Mouse (Mus musculus) cerebellum, adult 18-20 months (tissue): ENCODE measurements around the gene Sqstm1.
A peak's percentile ranks its signal among the peaks of the same experiment; 100 is the strongest.
"Not testable (repeated sequence)": the region's sequence is repeated elsewhere in the genome, so short reads cannot be mapped to it uniquely, and the experiment has no call there.

Source experiments
- DNase-seq, 2 experiments: peaks; one replicate each; pipeline ENCODE4 v3.0.0; 2021

Gene Sqstm1

DNA sequence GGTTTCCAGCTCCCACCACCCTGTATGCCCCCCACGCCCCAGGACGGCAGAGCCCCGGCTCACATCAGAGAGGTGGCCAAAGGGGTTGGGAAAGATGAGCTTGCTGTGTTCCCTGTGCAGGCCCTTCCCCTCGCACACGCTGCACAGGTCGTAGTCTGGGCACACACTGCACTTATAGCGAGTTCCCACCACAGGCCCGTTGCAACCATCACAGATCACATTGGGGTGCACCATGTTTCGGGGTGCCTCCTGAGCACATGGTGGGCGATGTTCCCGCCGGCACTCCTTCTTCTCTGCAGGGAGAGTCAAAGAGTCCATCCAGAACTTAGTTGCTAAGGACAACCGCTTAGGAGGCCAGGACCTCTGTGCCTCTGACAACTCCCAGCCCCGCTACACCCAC, 3.3 kb downstream of the Sqstm1 start:
- no peak for DNase-seq

DNA sequence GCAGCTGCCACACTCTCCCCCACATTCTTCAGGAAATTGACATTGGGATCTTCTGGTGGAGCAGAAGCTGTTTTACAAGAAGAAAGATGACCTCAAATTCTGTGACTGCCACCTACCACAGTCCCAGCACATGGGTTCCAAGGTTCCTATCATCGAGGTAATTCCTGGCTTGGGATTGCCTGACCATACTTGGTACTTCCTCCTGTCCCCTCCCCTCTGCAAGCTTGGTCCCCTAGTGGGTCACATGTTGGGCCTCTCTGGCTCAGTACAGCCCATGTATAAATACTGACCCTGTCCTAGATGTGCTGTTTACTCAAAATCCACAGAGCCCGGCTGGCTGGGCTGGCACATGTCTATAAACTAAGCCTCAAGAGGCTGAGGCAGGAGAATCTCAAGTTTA, 4.6 kb downstream of the Sqstm1 start:
- no peak for DNase-seq

DNA sequence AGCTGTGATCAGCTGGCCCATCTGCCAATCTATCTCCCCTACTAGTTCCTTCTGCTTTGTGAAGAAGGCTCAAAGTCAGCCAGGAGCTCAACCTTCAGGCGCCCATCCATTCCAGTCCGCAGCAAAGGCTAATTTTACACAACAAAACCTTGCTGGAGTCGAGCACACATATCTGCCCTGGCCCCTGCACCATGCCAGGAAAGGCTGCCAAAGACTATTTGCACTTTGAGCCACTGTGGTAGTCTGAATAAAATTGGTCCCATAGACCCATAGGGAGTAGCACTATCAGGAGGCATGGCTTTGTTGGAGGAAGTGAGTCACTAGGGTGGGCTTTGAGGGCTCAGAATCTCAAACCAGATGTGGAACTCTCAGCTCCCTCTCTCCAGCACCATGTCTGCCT, 5.2 kb downstream of the Sqstm1 start:
- DNase-seq: no peak

DNA sequence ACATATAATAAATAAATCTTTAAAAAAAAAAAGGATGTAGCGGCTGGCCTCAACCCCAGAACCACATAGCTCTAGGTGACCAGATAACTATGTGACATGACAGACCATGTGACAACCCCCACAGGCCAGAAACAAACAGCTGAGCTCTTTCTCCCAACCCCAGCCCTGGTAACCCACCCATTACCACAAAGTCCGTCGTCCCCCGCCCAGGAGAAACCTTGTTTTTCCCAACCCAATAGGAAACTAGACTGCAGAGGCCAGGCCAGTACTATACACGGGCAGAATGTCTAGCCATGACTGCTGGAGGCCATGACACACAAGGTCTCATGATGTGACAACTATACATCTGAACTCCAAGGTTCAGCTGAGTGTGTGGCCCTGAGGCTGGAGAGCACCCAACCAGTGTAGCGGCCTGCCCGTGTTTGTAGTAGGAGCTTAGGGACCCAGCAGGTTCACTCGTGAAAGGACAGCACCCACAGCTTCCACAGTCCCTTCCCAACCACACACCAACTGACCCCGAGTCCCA, 7.3 kb downstream of the Sqstm1 start:
- DNase-seq: no peak

DNA sequence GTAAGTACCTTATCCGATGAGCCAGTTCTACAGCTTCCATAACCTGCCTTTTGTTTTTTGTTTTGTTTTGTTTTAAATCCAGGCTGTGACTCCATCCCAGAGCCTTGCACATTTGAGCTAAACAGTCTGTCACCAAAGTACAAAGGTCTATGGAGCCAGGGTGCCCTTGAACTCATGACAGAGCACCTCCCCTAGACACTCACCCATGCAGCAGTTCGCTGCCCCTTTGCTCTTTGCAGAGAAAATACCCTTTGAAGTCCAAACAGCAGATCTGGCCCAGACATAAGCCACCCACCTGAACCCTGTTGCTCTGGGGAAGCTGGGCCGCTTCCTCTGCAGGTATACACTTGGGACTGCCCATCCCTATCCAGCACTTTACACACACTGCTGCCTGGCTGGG, 9.0 kb downstream of the Sqstm1 start:
- DNase-seq: no peak

DNA sequence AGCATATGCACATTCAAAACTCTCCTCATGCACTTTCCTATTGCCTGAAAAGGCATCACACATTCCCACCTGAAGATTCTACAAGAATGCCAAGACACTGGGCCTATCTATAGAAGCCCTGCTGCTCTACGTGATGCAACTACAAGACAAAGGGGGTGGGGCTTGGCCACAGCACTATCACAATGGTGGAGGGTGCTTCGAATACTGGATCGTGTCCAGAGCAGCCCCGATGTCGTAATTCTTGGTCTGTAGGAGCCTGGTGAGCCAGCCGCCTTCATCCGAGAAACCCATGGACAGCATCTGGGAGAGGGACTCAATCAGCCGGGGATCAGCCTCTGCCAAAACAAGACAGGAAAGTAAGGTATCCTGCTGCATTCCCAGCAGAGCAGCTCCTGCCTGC, 10.0 kb downstream of the Sqstm1 start:
- no peak for DNase-seq

DNA sequence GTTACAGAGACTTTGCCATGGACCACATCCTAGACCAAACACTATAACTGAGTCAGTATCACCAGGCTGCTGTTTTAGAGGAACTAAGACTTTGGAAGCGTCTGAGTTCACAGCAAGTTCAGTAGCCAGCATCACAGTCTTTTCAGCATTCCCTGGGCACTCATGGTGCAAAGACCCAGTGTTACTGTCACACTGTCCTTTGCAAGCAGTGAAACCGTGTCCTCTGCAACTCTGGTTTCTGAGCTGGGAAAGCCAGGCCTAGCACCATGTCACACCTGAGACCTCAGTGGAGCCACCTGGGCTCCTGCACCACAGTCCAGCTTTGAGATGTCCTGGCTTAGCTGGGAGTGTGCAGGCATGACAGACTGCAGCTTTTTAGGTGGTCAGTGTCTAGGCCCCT, 11.7 kb downstream of the Sqstm1 start:
- no peak for DNase-seq

DNA sequence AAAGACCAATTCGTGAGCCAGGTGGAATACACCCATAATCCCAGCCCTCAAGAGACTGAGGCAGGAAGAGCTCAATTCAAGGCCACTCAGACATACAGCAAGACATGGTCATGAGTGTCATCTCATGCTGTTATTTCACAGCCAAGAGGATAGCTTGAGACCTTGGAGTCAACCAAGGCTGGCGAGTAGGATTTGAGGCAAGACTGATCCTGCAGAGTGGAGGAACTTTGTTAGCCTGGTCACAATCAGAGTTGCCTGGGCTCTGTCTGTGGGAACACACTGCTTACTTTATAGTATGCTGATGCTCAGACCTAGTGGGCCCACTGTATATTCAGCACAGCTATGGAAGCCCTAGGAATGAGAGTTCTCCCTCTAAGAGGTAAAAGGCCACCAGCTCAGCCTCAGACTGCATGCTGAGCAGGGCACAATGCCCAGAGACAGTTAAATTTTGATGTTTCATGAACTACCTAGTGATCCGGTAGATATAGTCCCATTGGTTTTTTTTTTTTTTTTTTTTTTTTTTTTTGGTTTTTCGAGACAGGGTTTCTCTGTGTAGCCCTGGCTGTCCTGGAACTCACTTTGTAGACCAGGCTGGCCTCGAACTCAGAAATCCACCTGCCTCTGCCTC, 12.3 kb downstream of the Sqstm1 start:
- DNase-seq: no peak

DNA sequence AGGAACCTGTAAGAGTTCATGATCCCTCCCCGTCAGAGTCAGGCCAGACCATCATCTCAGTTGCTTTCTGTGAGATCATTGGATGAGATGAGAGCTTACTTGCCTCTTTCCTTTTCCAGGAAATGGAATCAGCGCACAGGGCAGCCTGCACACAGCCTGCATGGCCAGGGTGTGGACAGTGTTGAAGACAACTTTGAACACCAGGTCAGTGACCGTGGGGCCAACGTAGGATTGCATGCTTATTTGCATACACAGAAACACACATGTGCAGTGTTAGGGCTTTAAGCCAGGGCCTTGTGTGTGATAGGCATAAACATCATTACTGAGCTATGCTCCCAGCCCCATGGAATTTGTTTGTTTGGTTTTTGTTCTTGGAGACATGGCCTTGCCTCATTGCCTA, 13.1 kb downstream of the Sqstm1 start:
- no peak for DNase-seq

DNA sequence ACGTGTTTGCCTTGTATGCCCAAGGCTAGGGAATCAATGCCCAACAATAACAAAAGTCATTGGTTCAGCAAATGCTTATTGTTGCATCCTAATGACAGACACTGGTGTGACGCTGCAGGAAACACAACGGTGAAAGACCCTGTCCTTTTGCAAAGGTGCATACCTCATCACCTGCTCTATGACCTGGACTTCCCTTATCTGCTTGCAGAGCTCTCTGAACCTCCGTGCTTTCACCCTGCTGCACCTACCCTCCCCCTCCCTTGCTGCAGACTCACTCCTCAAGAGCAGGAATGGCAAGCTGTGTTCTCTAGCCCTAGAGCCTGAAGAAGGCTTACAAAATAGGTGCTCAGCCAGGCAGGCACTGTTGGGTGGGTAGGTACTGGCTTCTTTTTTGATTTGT, 15.8 kb downstream of the Sqstm1 start:
- DNase-seq: no peak

DNA sequence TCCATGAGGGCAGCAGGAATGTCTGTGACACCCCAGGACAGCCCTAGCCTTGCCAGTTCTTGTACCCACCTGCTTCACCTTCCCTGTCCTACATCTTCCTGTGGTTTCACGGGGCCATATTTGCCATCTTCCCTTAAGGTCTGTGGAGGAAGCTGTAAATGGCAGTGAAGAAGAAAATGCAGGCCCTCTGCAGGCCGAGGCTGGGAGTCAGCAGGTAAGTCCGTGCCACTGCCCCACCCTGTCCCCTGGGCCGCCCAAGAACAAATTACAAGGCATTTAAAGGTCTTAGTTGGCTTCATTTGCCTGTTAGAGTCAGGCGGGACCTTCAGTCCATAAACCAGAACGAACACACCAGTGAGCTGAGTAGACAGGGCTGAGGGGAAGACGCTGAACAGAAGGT, 16.6 kb downstream of the Sqstm1 start:
- no peak for DNase-seq

DNA sequence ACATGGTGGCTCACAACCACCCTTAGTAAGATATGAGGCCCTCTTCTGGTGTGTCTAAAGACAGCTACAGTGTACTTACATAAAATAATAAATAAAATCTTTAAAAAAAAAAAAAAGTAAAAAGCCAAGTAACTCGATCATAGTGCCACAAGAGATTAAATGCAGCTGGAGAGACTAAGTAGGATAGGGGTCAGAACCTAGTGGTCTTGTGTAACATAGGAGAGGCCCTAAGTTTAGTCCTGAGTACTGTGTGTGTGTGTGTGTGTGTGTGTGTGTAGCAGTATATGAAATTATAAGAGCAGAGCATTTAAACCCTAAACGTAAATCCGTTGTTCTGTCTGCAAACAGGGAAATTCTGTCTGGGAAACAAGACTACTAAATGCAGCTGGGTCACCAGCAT, 18.3 kb downstream of the Sqstm1 start:
- DNase-seq: no peak

DNA sequence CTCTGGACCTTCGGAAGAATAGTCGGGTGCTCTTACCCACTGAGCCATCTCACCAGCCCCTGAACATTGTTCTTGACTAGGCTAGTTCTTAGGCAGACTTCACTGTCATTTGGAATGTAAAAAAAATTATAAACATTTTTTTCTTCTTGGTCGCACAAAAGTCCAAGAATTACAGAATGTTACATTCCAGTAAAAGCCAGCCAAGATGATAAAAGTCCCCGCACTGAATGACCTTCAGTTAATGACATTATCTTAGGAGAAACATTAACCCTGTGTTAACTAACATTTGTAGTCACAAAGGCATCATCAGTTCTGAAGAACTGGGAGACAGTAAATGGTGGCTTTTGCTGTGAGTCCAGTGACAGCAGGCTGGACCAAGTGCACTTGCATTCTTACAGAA, 20.3 kb downstream of the Sqstm1 start:
- DNase-seq: no peak

DNA sequence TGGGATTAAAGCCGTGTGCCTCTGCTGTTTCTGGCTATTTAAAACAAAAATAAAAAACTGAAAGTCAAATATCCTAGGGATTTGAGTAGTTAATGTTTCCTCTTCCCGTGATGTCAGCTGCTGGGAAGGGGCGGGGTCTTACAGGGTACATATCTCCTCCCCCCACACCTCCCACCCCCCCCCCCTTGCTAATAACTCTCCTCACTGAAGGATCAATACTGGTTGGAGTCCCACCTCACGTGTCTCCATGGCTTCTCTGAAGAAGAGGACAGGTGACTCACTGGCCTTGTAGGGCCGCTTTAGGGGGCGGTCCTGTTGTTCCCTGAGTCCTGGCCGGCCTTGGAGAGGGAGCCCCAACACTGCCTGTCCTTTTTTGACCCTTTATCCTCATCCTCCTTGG, 21.9 kb downstream of the Sqstm1 start:
- DNase-seq: no peak

DNA sequence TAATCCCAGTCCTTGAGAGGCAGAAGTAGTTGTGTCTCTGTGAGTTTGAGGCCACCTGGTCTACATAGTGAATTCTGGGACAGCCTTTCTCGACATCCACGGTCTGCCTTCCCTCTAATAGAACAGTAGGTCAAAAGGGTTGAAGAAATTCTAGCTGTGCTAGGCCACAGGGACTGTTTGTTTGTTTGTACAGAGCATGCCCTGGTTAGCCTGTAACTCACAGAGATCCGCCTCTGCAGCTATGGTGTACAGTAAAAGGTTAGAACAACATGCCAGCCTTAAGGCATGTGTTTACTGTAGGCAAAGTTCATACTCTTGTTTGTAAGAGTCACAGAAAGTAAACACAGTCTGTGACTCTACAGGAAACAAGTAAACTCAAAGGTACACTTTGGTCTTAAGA, 25.8 kb downstream of the Sqstm1 start:
- DNase-seq: no peak

DNA sequence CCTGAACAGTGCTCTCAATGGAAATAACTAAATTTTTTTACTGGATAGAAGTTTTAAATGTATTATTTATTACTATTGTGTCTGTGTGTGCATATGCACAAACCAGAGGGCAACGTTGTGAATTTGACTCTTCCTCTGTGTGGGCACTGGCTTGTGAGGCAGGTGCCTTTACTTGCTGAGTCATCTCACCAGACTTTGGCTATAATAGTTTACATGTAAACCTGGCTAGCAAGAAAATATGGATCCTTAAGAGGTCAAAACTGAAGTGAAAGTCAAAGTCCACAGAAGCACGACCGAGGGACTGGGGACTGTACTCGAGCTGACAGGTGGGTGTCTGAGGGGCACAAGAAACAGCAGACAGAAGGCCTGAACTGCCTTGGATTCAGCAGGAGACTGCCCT, 27.9 kb downstream of the Sqstm1 start:
- no peak for DNase-seq

DNA sequence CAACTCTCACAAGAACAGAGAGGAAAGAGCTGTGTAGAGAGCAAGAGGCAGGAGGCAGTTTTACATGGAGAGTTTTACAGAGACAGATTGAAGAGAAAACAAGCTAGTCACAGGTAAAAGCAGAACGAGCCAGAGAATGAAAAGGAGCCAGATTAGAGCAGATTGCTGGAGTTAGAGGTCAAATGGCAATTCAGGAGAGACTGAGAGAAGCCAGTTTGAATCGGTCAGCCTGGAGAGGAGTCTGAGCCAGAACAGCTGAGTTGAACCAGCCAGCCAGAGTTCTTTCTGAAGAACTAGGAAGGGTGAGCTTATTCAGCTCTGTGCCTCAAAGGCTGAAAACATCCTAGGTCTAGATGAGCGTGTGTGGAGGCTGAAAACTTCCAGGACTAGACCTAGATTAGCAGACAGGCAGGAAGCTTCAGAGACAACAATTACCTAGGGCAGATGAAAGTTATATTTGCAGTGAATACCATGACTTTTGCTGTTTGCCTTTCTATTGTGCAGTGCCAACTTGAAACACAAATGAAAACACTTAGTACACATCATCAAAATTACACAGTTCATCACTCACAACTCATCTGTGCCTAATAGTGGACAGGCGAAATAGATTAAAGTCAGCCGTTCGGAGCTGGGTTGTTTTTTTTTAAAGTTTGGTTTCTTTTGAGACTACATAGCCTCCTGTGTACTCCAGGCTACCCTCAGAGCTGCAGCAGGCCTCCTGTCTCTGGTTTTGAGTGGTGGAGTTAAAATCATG, 30.0 kb downstream of the Sqstm1 start:
- no peak for DNase-seq

DNA sequence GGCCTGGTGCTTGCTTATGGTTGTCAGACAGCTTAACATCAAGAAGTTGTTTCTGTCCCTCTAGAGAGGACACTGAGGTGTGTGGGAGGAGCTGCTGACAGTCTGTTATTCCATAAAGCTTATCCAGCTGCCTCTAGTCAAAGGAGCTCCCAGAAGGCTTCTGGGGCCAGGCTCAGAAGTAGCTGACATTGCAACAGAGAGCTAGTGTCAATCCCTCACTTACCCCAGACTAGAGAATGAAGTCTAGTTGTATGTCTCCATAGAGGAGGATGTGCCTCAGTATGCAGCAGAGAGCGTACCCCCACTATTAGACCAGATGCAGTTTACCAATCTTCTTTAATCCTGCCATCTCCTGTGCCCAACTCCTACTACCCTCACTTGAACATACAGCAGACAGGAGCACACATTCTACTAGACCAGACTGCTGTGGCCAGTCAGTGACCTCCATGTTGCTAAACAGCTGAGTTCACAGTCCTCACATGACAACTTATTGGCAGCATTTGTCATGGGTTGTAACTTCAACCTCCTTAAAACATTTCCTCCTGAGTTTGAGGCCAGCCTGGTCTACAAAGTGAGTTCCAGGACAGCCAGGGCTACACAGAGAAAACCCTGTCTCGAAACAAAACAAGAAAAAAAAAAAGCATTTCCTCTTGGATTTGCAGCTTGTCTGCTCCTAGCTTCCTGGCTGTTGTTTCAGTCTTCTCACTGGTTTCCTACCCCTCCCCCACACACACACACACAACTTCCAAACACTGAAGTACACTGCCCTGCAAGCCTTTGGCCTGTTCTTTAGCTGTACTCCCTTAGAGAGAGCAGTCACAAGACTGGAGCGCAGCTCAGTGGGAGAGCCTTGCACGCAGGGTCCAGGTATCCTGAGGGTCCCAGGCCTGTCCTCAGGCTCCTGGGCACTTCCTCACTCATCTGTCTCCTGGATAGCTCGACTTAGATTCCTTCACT, 31.8 kb downstream of the Sqstm1 start:
- no peak for DNase-seq

DNA sequence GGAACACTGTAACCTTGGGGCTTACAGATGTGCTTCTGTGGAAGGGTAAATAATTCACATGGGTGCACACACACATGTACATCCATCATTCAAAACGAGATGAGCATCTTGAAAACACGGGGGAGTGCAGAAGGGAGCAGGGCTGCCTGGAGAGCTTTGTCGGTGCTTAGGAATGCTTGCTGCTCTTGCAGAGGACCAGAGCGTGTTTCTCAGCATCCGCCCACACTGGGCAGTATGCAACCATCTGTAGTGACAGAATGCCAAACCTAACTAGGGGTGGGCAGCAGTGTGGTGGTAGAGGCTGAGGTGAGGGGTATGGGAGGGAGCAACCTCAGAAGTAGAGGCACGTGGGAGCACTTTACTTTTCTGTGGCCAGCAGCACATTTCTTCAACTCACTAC, 33.5 kb downstream of the Sqstm1 start:
- no peak for DNase-seq

DNA sequence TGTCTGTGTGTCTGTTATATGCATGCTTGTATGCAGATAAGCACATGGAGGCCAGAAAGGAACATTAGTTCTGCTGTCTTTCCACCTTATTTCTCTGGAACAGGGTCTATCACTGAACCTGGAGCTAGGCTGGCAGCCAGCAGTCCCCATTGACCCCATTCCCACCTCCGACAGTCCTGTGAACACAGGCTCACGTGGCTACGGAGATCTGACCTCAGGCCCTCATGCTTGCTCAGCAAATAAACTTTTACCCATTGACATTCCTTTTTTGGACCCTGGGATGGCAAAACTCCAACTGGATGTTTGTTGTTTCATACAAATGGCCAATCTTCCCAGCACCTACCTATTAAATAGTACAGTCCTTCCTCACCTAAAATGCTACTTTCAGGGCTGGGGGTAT, 34.3 kb downstream of the Sqstm1 start:
- DNase-seq: no peak

DNA sequence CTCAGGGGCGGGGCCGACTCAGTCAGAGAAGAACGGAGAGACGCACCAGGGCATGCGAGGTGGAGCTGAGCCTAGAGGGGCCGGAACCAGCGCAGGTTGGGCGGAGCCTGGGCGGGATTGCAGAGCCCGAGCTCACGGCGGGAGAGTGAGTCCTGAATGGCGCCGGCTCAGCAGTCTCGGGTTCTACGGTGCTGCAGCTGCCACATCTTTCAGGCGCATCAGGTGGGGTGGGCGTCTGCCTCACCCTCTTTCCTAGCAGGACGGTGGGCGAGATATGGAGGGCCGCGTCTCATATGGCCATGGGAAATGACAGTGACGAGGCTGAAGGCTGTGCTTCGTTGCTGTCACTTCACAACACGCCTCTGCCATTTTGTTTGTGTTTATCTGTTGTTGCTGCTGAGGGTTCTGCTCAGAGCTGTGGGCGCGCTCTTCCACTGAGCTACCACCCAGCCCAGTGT, 35.9 kb downstream of the Sqstm1 start:
- DNase-seq: peak; percentile 98 to 100

DNA sequence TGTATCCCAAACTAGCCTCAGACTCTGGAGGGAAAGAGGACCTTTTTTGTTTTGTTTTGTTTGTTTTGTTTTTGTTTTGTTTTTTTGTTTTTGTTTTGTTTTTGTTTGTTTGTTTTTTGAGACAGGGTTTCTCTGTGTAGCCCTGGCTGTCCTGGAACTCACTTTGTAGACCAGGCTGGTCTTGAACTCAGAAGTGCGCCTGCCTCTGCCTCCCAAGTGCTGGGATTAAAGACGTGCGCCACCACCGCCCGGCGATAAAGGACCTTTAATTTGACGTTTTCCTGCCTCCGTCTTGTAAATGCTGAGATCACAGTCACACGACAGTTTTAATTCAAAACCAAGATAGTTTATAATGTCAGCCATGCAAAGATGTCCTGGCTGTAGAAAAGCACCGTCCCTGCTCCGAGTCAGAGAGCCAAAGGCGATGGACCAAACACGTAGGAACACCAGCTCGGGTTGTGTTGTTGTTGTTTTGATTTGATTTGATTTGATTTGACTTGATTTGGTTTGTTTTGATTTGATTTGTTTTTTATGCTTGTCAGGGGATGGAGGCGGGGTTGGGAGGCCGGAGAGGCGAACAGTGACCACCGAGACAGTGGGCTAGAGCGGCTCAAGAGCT, 36.4 kb downstream of the Sqstm1 start, which contains the start of gene Mrnip:
TSS of gene Mrnip (plus strand) at position 334 of the 619 bp plus-strand sequence.
- not testable (repeated sequence) for DNase-seq

DNA sequence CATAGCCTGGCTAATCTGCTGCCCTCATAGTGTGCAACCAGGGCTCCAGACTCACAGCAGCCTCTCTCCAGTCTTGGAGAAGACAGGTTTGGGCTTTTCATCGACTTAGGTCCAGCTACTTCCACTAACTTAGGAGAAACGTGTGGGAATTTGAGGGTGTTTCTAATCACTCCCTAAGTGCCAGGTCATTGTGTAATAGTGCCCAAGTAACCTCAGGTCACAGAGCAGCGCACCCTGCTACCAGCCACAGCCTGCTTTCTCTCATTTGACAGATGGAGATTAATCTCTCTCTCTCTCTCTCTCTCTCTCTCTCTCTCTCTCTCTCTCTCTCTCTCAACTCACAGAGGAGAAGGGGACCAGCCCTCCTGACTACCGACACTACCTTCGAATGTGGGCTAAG, 42.3 kb downstream of the Sqstm1 start:
- no peak for DNase-seq
